Mouse (Mus musculus) forebrain, embryonic 12.5 days (tissue): ENCODE measurements around the gene Bcl2l11. TPM values are rescaled to one million over a fixed set of nuclear protein-coding genes. Genes with fewer than 3 reads are reported as not detected.

Experiments
- ATAC-seq: fragments of 200-750 bp; cut with Nextera tagmentation; 2 replicates; pipeline ENCODE4 v1.8.0; 2017; ENCODE audit warnings: moderate TSS enrichment; ENCODE audit not compliant: low FRiP score
- H3K27ac ChIP-seq: fragments of 300-500 bp; sonication (generic); 2 replicates; pipeline ENCODE4 v1.5.1; 2016; ENCODE audit warnings: mild to moderate bottlenecking
- H3K27me3 ChIP-seq: fragments of 300-500 bp; sonication (generic); 2 replicates; pipeline ENCODE4 v1.6.1; 2016; ENCODE audit warnings: mild to moderate bottlenecking
- H3K36me3 ChIP-seq: fragments of 300-500 bp; sonication (generic); replicated peaks from 2 replicates; pipeline ENCODE4 v1.6.1; 2016; ENCODE audit warnings: mild to moderate bottlenecking
- H3K4me1 ChIP-seq: fragments of 300-500 bp; sonication (generic); 2 replicates; pipeline ENCODE4 v1.6.1; 2016
- H3K4me2 ChIP-seq: fragments of 300-500 bp; sonication (generic); 2 replicates; pipeline ENCODE4 v1.6.1; 2016; ENCODE audit warnings: mild to moderate bottlenecking, moderate library complexity
- H3K4me3 ChIP-seq: fragments of 300-500 bp; sonication (generic); replicated peaks from 2 replicates; pipeline ENCODE4 v1.5.1; 2016; ENCODE audit warnings: mild to moderate bottlenecking
- H3K9ac ChIP-seq: fragments of 300-500 bp; sonication (generic); 2 replicates; pipeline ENCODE4 v1.6.1; 2016; ENCODE audit warnings: mild to moderate bottlenecking
- H3K9me3 ChIP-seq: fragments of 300-500 bp; sonication (generic); 2 replicates; pipeline ENCODE4 v1.6.1; 2016
- WGBS: fragments of 180-500 bp; shearing (Covaris S2); methylation state at CpG from one replicate; pipeline ENCODE4 v1.1.7; 2016; 5-methylcytosine and 5-hydroxymethylcytosine counted together
- polyA plus RNA-seq: library from polyadenylated mRNA; unstranded; fragments of >200 nt; fragmentation: Nextera tagmentation; extraction: Ambion mirVana; gene quantifications from 2 replicates; pipeline ENCODE4 v1.2.1, GENCODE M21; 2016

Gene Bcl2l11
- polyA plus RNA-seq, 1 experiment from 2014 or later = 19.6 TPM

DNA sequence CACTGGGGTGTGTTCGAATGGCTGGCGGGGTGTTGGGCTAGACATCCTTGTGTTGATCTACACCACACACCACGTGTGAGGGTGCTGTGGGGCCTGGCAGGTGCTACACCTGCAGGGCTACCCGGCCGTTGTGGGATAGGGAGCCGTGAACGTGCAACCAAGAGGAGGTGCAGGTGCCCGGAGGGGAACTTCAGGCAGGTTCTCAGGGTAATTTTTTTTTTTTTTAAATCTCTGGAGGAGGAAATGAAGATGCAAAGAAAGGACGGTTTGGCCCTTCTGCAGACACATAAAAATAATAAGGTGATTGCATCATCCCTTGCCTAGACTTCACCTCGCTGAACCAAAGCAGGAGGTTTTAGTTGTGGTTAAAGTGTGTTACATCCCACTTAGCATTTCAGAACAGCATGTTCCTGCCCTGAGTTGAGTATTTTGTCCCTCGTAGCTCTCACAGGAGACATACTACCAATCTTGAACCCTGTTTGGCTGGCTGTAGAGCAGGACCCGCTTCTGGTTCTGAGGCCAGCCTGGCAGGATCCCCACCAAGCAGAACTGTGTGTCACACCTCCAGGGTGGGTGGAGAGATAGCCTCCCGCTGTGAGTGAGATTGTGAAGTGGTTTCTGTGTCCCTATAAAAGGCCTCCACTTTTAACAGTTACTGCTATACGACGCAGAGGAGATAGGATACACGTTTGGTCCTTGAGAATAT, 27.2 kb downstream of the Bcl2l11 start:
- H3K4me3 ChIP-seq = no peak overlapping the region
- H3K9ac ChIP-seq = no peak overlapping the region
- 90% methylated on average over 16 of the region's 16 CpGs for WGBS
- peaks cover 38% of the 10 kb centered on the region for H3K36me3 ChIP-seq
- H3K4me2 ChIP-seq = no peak overlapping the region
- H3K4me1 ChIP-seq = peaks cover 32% of the 10 kb centered on the region
- no peak for ATAC-seq
- H3K9me3 ChIP-seq = no peaks in the 10 kb centered on the region
- H3K27ac ChIP-seq = no peak overlapping the region
- no peaks in the 10 kb centered on the region for H3K27me3 ChIP-seq

DNA sequence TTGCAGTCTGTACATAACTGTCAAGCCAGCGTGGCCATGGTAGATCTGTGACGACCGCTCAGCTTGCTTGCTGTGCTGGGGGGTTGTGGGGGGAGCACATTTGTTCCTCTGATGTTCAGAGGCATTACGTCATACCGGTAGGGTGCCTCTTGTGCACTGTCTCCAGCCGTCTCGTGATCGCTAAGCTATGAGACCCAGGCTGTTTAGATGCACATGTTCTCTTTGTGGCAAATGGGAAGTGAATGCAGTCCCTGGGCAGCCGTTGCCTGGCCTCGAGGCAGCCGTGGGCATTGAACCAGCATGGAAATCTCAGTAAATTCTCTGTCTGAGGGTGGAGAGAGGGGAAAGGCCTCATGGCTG, 27.7 kb downstream of the Bcl2l11 start:
- Histone ChIP-seq H3K4me2 (no peak overlapping the region), H3K4me1 (peaks cover 32% of the 10 kb centered on the region), H3K36me3 (peaks cover 36% of the 10 kb centered on the region), H3K27me3 (no peaks in the 10 kb centered on the region), H3K9ac (no peak overlapping the region), H3K9me3 (no peaks in the 10 kb centered on the region), H3K27ac (no peak overlapping the region), H3K4me3 (no peak overlapping the region)
- no peak; the same call in 1 of the 2 replicates for ATAC-seq
- 58% methylated on average over 11 of the region's 11 CpGs for WGBS

DNA sequence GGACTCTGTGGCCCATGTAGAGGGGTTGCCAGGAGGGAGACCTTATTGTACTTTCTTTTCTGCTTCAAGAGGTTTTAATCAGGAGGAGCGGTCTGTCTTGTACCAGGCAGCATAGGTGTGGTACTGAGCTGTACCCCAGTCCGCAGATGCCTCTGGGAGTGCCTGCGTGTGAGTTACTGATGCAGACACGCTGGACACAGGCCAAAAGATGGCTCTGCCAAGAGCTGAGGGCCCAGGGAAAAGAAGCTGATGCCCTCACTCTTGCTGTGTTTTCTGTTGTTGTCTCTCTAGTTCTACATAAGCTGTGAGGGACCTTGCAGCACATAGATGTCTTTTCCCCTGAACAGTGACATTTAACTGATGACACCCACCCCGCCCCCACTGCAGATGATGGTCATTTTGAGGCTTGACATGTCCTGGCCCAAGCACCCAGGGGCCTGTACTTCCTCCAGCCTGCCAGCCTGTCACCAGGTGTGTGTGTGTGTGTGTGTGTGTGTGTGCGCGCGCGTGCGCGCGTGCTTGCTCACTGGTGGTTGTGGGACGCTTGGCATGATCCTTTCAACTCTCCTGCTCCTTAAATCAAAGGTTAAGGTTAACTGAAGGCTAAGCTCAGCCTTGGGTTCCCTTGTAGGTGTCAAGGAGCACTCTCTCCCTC, 29.7 kb downstream of the Bcl2l11 start:
- H3K27me3 ChIP-seq = no peaks in the 10 kb centered on the region
- H3K27ac ChIP-seq = no peak overlapping the region
- 95% methylated on average over 13 of the region's 13 CpGs for WGBS
- H3K4me3 ChIP-seq = no peak overlapping the region
- H3K4me1 ChIP-seq = peaks cover 32% of the 10 kb centered on the region
- H3K9me3 ChIP-seq = no peaks in the 10 kb centered on the region
- H3K4me2 ChIP-seq = no peak overlapping the region
- peaks cover 30% of the 10 kb centered on the region for H3K36me3 ChIP-seq
- H3K9ac ChIP-seq = no peak overlapping the region
- no peak for ATAC-seq

DNA sequence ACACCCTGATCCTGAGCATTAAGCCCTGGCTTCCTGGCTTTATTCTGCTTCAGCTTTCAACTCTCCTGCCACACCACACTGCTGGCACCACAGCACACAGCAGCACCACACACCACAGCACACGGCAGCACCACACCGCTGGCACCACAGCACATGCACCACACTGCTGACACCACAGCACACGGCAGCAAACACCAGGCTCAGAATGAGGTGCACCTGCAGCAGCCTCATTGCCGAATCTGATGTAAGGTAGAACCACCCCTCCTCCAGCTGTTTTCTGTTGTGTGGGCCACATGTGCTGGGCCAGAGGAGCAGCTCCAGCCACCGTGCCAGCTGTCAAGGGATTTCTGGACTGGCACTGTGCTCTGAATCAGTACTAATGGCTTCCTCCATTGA, 30.2 kb downstream of the Bcl2l11 start:
- no peak overlapping the region for H3K27ac ChIP-seq
- no peaks in the 10 kb centered on the region for H3K27me3 ChIP-seq
- ATAC-seq = no peak
- H3K4me3 ChIP-seq = no peak overlapping the region
- H3K9ac ChIP-seq = no peak overlapping the region
- H3K36me3 ChIP-seq = peaks cover 26% of the 10 kb centered on the region; the same call in 1 of the 2 replicates
- no peak overlapping the region for H3K4me2 ChIP-seq
- no peaks in the 10 kb centered on the region for H3K9me3 ChIP-seq
- peaks cover 32% of the 10 kb centered on the region for H3K4me1 ChIP-seq
- 69% methylated on average over 5 of the region's 5 CpGs for WGBS

DNA sequence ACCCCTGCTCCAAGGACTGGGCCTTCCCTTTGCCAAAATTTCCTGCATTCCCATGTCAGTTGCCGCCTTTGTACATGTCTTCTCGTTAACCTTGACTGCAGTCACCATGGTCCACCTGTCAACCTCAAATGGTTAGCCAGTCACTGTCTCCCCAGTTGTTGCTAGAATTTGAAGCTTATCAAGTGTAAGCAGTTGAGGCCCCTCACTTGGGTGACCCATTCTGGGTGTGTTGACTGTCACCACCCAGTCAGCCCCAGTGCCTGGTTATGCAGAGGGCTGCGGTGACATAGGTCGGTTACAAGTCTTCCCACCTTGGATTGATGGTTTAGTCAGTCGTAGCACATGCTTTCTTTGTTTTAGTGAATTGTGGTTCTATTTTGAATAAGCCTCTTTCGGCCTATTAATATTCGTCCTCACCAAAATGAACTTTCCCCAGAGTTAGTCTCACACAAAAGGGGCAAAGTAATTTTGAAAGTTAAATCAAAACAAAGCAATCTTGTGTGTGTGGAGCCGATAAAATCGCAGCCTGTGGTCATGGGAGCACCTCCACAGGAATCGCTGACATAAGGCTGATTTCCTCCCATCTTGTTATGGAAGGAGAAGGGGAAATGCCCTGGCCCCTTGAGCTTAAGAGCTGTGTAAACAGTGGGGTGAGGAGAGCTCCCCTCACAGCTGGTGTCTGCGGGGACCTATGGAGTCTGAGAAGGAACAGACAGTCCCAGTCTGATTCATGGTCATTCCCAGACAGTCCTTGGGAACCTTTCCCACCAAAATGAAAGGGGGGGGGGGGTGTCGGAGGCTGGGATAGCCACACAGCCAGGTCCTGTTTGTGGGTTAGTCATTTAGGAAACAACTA, 30.9 kb downstream of the Bcl2l11 start:
- Histone ChIP-seq H3K27me3 (no peaks in the 10 kb centered on the region), H3K36me3 (peaks cover 22% of the 10 kb centered on the region; the same call in 1 of the 2 replicates), H3K4me2 (no peak overlapping the region), H3K9ac (no peak overlapping the region), H3K9me3 (no peaks in the 10 kb centered on the region), H3K4me1 (peaks cover 32% of the 10 kb centered on the region), H3K4me3 (no peak overlapping the region), H3K27ac (no peak overlapping the region)
- ATAC-seq = no peak
- WGBS = 74% methylated on average over 12 of the region's 12 CpGs

DNA sequence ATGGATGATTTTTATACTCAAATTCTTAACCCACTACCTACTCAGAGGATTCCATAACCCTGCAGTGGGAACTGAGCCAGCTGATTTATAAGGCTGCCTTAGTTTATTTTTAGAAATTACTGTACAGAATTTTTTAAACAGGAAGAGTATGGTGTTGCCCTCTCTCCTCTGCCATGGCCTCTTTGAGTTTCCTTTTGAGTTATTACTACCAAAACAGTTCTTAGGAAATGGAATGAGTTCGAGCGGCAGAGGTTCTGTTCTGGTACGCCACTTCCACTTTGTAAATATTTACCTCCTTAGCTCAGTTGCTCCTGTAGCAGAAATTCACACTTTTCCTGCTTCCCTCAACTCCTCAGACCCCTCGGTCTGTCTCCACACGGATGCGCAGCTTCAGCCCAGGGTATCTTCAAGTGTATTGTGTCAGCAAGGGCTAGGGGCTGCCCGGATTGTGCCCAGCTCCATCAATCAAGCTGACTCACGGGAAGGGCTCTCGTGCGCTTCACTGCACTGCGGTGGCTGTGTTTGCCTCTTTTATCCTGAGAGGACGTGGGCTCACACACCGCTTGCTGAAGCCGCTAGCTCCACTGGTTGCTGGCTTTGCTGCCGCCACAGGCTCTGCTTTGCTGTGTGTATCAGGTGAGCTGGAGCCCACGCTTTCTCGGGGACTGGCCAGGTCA, 33.0 kb downstream of the Bcl2l11 start:
- ATAC-seq = no peak
- peaks cover 22% of the 10 kb centered on the region; the same call in 1 of the 2 replicates for H3K36me3 ChIP-seq
- no peak overlapping the region for H3K4me3 ChIP-seq
- no peak overlapping the region for H3K4me2 ChIP-seq
- no peak overlapping the region for H3K9ac ChIP-seq
- peaks cover 23% of the 10 kb centered on the region for H3K4me1 ChIP-seq
- WGBS = 63% methylated on average over 17 of the region's 17 CpGs
- H3K27ac ChIP-seq = no peak overlapping the region
- H3K27me3 ChIP-seq = no peaks in the 10 kb centered on the region
- no peaks in the 10 kb centered on the region for H3K9me3 ChIP-seq

DNA sequence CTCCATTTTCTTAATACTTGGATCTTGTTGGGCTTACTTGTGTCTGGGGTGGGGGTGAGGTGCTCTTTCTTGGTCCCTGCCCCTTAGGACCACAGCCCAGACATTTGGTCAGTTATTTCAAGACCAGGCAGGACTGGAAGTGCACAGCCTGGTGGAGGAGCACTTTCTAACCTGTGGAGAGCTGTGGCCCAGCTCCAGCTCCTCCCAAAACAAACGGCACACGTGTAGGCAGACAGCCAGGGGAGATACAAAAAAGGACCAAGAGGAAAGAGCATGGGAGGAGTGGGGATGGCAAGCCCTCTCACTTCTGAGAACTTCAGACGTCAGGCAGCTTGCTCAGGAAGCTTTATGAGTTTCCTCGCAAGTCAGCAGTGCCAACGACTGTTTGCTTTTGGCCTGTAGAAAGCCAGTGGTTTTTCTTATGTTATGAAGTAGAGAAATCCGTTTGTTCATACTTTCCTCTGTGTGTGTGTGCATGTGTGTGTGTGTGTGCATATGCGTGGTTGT, 33.8 kb downstream of the Bcl2l11 start:
- no peaks in the 10 kb centered on the region for H3K9me3 ChIP-seq
- 84% methylated on average over 7 of the region's 7 CpGs for WGBS
- peaks cover 22% of the 10 kb centered on the region for H3K4me1 ChIP-seq
- H3K9ac ChIP-seq = no peak overlapping the region
- H3K27me3 ChIP-seq = no peaks in the 10 kb centered on the region
- ATAC-seq = no peak
- no peak overlapping the region for H3K4me2 ChIP-seq
- H3K4me3 ChIP-seq = no peak overlapping the region
- H3K27ac ChIP-seq = no peak overlapping the region
- peaks cover 22% of the 10 kb centered on the region; the same call in 1 of the 2 replicates for H3K36me3 ChIP-seq

DNA sequence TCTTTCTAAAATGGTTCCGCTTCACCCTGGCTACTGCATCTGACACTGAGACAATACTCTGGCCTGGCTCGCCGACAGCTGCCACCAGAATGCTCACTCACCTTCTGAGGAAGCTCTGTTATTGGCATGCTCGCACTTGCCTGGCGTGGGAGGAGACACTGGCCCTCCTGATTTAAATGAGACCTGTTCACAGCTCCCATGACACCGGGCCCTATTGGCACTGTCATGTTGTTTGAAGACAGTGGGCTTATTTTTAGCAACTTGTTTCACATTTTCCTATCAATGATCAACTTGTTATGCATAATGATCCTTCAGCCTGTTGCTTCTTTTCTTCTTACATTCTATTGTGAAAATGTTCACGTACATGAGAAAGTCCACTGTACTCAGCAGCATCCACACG, 37.3 kb downstream of the Bcl2l11 start:
- Histone ChIP-seq H3K4me3 (no peak overlapping the region), H3K9me3 (no peaks in the 10 kb centered on the region), H3K9ac (no peak overlapping the region), H3K27ac (no peak overlapping the region), H3K4me2 (no peak overlapping the region), H3K36me3 (peaks cover 12% of the 10 kb centered on the region; the same call in 1 of the 2 replicates), H3K4me1 (peaks cover 7% of the 10 kb centered on the region; the same call in 1 of the 2 replicates), H3K27me3 (no peaks in the 10 kb centered on the region)
- WGBS = 83% methylated on average over 8 of the region's 8 CpGs
- no peak for ATAC-seq

DNA sequence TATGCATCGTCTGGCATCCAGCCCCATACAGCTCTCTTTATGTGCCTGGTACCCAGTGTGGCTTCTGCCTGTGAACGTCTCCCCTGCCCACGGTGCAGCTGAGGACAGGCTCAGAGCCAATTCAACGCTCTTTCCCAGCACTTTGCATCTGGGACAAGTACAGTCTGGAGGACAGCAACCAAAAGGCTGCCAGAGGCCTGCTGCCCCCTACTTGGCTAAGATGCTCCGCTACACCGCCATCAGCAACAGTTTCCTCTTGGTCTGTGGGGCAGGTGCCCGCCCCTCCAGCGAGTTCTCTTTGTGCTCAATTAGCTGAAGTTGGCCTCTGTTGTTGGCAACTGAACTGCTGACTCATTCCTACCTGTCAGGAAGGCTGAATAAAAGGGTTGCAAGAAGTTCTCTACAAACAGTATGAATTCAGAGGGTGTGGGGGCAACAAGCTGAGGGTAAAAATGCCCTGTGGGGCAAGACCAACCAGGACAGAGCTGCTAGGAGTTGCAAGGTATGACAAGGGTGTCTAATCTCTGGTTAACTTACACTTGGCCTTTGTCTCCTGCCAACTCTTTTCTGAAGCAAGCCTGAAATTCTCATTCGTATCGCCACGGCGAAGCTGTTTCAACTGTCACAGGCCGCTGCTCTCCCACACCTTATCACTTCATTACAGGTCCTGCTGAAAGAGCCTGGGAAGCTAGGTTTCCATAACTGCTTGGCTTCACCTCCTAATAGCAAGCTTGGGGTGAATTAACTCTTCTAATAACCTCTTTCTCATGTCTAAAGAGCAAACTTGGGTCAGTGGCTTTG, 41.0 kb downstream of the Bcl2l11 start:
- Histone ChIP-seq H3K4me2 (no peak overlapping the region), H3K9me3 (no peaks in the 10 kb centered on the region), H3K4me1 (peaks cover 7% of the 10 kb centered on the region; the same call in 1 of the 2 replicates), H3K27ac (no peak overlapping the region), H3K4me3 (no peak overlapping the region), H3K36me3 (no peaks in the 10 kb centered on the region), H3K27me3 (no peaks in the 10 kb centered on the region), H3K9ac (no peak overlapping the region)
- WGBS = 61% methylated on average over 13 of the region's 13 CpGs
- ATAC-seq = no peak

DNA sequence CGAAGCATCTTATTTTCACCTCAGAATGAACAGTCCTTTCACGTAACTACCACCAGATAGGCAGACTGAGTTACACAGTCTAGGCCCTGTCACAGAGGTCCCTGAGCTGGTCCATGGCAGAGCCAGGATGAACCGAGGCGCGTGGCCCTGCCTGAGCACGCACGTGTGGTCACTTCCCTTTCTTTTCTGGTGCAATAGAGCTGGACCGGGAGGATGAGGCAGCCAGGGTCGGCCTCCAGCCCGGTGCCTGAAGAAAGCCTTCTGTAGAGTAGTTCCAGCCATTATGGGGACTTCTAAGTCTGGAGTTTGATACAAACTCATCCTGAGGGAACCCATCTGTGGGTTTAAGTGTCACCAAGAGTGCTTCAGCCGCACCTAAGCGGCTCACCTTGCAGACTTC, 42.1 kb downstream of the Bcl2l11 start:
- H3K4me1 ChIP-seq = peaks cover 7% of the 10 kb centered on the region; the same call in 1 of the 2 replicates
- H3K9me3 ChIP-seq = no peaks in the 10 kb centered on the region
- H3K4me2 ChIP-seq = no peak overlapping the region
- ATAC-seq = no peak
- H3K4me3 ChIP-seq = no peak overlapping the region
- H3K27me3 ChIP-seq = no peaks in the 10 kb centered on the region
- H3K27ac ChIP-seq = no peak overlapping the region
- 95% methylated on average over 12 of the region's 12 CpGs for WGBS
- H3K36me3 ChIP-seq = no peaks in the 10 kb centered on the region
- H3K9ac ChIP-seq = no peak overlapping the region

DNA sequence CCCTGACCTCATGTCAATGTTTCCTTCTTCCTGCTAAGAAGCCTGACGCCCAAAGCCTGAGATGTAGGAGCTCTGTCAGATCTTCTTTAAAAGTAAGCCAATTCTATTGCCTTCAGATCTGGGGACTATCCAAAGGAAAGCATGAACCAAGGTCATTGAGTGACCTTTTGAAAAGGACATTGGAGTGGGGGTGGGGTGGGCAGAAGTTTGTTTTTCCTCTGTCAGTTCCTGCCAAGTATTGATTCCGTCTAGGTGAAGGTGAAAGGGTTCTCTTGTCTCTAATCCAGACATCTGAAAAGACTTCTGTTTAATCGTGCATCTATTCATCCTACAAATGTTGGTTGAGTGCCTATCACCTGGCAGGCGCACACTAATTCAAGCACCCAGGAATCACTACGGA, 43.6 kb downstream of the Bcl2l11 start:
- no peak for ATAC-seq
- Histone ChIP-seq H3K9me3 (no peaks in the 10 kb centered on the region), H3K27ac (no peak overlapping the region), H3K4me2 (no peak overlapping the region), H3K9ac (no peak overlapping the region), H3K36me3 (no peaks in the 10 kb centered on the region), H3K4me1 (peaks cover 7% of the 10 kb centered on the region; the same call in 1 of the 2 replicates), H3K4me3 (no peak overlapping the region), H3K27me3 (no peaks in the 10 kb centered on the region)
- 81% methylated on average over 5 of the region's 5 CpGs for WGBS
